Mouse (Mus musculus): ENCODE results near the gene Bbc3.

Gene Bbc3

DNA sequence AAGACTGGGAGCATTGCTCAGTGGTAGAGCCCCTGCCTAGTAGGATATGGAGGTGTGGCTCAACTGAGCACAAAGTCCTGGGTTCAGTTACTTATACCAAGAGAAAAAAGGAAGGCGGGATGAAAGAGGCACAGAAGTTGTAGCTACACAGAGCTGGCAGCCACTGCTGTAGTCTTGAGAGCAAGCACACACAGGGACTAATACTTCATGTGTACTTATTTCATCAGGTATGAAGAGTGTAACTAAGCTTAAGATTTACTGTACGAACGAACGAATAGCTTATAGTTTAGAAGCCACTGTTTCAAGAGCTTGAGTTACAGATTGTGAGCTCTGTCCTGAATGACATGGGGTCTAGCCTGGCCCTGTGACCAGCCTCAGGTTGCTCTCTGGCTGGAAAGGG, 11.0 kb downstream of the Bbc3 start:
- no peak for DNase-seq

DNA sequence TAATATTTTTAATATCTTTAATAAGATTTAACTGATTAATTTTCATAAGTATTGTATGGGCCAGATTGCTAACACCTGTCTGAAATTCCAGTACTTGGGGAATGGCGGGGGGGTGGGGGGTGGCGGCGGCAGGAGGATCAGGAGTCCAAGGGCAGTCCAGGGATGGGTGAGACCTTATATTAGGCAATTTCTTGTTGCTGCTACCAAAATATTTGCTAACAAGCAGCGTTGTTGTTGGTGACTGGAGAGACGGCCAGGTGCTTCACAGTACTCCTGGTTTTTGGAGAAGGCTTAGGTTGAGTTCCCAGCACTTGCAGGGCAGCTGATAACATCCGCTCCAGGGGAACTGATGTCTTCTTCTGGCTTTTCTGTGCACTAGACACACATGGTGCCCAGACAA, 12.3 kb downstream of the Bbc3 start:
- no peak for DNase-seq

- no peak for DNase-seq
Measured at GRCm38 (mm10) chr7:16324661-16325060, 16.5 kb downstream of the Bbc3 start.

GRCm38 (mm10) chr7:16325920-16326606, 17.9 kb downstream of the Bbc3 start:
- peak; percentile 22 for DNase-seq

- no peak for DNase-seq
Measured at GRCm38 (mm10) chr7:16326607-16326971, 18.4 kb downstream of the Bbc3 start.

GRCm38 (mm10) chr7:16329146-16329545, 21.0 kb downstream of the Bbc3 start:
- no peak for DNase-seq

DNA sequence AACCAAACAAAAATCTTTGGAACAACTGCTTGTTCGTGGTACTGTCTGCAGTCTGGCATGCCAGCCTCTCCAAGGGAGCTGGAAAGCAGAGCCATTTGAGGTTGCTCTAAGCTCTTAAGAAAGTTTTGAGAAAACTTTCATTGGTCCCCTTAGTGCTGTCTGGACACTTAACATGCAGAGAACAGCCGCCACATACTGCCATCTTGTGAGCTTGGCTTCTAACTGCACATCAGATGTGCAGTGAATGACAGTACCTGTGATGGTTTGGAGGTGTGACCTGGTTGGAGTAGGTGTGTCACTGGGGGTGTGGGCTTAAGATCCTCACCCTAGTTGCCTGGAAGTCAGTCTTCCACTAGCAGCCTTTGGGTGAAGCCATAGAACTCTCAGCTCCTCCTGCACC, 29.5 kb downstream of the Bbc3 start:
- DNase-seq = no peak

- no peak for DNase-seq
Measured at GRCm38 (mm10) chr7:16344598-16344997, 36.4 kb downstream of the Bbc3 start.

- no peak for DNase-seq
Measured at GRCm38 (mm10) chr7:16345297-16345696, 37.1 kb downstream of the Bbc3 start.

DNA sequence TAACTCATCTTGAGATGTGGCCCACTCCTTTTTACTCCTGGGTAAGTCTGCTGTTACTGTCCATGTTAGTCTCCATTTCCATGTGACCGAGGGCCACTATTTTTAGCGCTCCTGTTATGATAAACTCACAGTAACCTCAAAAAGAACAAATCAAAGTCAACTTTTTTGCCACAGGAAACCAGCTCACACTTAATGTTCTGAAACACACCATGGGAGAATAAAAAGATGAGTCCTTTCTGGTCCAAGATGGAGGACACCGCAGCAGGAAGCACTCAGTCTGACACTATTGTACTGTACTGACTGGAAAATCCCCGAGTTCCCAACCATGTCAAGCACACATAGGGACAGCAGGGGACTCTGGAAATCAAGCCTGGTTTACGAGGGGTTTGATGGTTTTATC, 41.8 kb downstream of the Bbc3 start:
- DNase-seq = no peak

GRCm38 (mm10) chr7:16355854-16356594, 47.8 kb downstream of the Bbc3 start:
- no peak for DNase-seq

DNA sequence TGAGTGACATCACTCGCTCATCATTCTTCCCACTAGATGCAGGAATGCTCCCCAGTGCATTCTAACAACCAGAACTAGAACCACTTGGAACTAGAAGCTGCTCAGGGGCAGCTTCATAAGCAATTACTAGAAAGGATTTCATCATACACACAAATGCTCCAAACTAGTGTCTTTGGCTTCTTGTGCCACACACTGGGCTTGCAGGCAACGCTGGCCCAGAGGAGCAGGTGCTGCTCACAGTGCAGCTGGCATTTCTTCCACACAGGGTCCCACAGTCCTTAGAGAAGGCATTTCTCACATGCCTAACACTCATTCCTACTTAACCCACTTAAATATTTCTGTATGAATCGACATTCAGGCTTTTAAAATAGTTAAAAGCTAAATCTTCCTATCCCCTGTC, 49.4 kb downstream of the Bbc3 start:
- DNase-seq = no peak

DNA sequence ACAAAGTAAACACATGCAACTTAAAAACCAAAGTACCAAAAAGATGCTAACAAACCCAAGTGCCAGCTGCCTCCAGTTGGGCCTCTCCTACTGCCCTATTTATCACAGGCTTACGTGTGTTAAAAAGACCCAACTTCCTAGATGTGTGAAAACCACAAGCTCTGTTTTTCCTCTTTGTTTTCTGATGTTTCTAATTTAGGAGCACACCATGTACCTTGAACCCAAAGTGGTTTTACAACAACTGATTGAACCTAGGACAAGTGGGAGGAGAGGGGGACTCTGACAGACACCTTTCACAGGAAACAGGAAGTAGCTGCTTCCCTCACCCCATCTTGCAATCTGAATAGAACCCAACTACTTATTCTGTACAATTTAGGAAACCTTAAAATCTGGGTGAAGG, 56.1 kb downstream of the Bbc3 start:
- DNase-seq = no peak

DNA sequence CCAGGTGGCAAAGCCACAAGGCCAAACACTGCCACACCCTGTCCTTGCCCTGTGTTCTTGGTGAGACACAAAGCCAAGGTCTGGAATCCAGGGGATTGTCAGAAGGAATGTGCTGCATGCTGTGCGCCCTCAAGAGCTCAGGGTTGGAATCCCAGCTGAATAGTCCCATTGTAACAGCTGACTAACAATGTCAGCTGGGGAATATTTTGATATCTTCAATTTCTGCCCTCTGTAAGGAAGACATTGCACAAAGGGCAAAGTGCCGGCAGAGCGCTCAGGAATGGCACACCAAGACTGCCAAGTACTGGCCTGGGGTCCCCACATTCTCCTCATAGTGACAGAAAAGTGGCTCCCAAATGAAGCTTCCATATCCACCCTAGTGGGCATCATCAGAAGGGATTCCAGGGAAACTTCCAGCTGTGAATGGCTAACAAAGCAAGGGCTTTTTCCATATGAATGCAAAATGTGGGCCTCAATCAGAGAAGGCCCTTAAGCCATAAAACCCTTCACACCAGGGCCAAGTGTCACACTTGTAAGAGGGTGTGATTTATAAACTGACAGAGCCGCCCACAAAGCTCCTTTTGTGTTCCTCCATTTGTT, 56.8 kb downstream of the Bbc3 start:
- DNase-seq = no peak

DNA sequence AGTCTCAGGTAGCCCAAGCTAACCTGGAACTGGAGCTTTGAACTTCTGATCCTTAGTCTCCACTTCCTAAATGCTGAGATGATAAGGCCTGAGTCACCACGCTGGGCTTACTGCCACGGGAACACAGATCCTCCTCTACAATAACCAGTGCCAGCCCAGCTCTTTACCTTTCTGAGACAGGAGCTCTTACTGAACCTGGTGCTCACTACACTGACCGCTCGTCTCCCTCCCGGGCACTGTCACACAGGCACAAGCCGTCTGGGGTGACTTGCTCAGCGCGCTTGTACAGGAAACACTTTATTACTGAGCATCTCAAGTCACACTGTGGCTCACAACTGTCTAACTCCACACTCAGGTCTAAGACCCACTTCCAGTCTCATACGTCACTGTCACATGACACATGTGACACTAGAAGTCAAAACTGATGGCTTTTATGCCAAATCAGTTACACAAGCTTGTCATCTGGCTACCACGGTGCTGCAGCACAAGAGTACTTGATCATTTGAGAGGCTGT, 58.0 kb downstream of the Bbc3 start:
- no peak for DNase-seq

GRCm38 (mm10) chr7:16366669-16367068, 58.5 kb downstream of the Bbc3 start:
- DNase-seq = no peak

Measured in right cerebral cortex, postnatal 25 days (tissue).